Mouse (Mus musculus) urinary bladder, postnatal 14 days (tissue): ENCODE data around the gene Ralbp1.

Source experiments
- DNase-seq: peaks from one replicate; pipeline ENCODE4 v3.0.0; 2021; ENCODE audit warnings: low spot score

Gene Ralbp1

DNA sequence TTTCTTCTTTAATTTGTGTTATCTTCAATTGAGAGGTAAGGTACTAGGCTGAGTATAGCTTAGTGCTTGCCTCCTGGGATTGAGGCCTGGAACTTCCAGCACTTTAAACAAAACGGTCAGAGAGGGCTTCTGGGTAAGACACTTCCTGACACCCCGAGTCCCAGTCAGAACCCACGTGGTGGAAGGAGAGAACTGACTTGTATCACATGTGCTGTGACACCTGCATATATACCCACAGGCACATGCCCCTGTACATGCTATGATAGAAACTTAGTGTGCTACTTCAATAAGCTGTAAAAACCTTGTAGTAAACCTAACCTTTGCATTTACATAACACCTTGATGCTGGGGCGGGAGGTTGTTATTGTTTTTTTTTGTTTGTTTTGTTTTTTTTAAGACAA lies 87.2 kb downstream of the Ralbp1 start:
- DNase-seq = no peak
